Mouse (Mus musculus) spleen, postnatal 14 days (tissue): ENCODE measurements around the gene Gstt4.
"Not testable (repeated sequence)": the region's sequence is repeated elsewhere in the genome, so short reads cannot be mapped to it uniquely, and the experiment has no call there.

ENCODE experiments used
- DNase-seq, 2 experiments: peaks; one replicate each; pipeline ENCODE4 v3.0.0; 2021 to 2022; ENCODE audit warnings: low spot score in 2 of 2

Gstt4 gene

GRCm38 (mm10) chr10:75789841-75790240, 32.5 kb downstream of the Gstt4 start:
- no peak for DNase-seq

- no peak for DNase-seq
Measured at GRCm38 (mm10) chr10:75789081-75789735, 33.1 kb downstream of the Gstt4 start.

- no peak for DNase-seq
Measured at GRCm38 (mm10) chr10:75788277-75788676, 34.1 kb downstream of the Gstt4 start.

- no peak for DNase-seq
Measured at GRCm38 (mm10) chr10:75785442-75785841, 36.9 kb downstream of the Gstt4 start.

- no peak for DNase-seq
Measured at GRCm38 (mm10) chr10:75780769-75781578, 41.4 kb downstream of the Gstt4 start, which contains the start of the genes Gm20441 and Gstt3. Gene Gm20441, minus strand, starts transcription at chr10:75780954. Gene Gstt3, minus strand, starts transcription at chr10:75781414.

- no peak for DNase-seq
Measured at GRCm38 (mm10) chr10:75779206-75780174, 42.9 kb downstream of the Gstt4 start.

GRCm38 (mm10) chr10:75777885-75778284, 44.5 kb downstream of the Gstt4 start:
- no peak for DNase-seq

GRCm38 (mm10) chr10:75776562-75776961, 45.8 kb downstream of the Gstt4 start:
- no peak for DNase-seq

- DNase-seq, result no peak
Measured at GRCm38 (mm10) chr10:75774587-75774986, 47.8 kb downstream of the Gstt4 start.

- no peak for DNase-seq
Measured at GRCm38 (mm10) chr10:75774102-75774501, 48.2 kb downstream of the Gstt4 start.

- peak; percentile 68 to 76 for DNase-seq
Measured at GRCm38 (mm10) chr10:75772795-75773664, 49.3 kb downstream of the Gstt4 start, which contains the start of gene Ddt. Gene Ddt, minus strand, starts transcription at chr10:75773414.

GRCm38 (mm10) chr10:75767756-75768155, 54.6 kb downstream of the Gstt4 start:
- not testable (repeated sequence) for DNase-seq

- DNase-seq, result no peak
Measured at GRCm38 (mm10) chr10:75766856-75767255, 55.5 kb downstream of the Gstt4 start.
